Mouse (Mus musculus) c-Kit-positive CD71-positive TER-119-negative erythroid progenitor cells, embryonic 14.5 days (primary cell): Measurements from ENCODE around the gene Ifna2.

ENCODE experiments used
- DNase-seq: peaks from one replicate; pipeline ENCODE4 v3.0.0-alpha.2; 2013; ENCODE audit warnings: low read depth

Gene Ifna2

GRCm38 (mm10) chr4:88683812-88684211 lies at the start of gene Ifna2:
Ifna2 (minus strand) TSS chr4:88683912.
- no peak for DNase-seq

GRCm38 (mm10) chr4:88727324-88727723 lies 43.6 kb upstream of the Ifna2 start:
- no peak for DNase-seq

GRCm38 (mm10) chr4:88726727-88727126 lies 43.0 kb upstream of the Ifna2 start:
- no peak for DNase-seq

- DNase-seq: no peak
Observed at GRCm38 (mm10) chr4:88723497-88724090, 39.9 kb upstream of the Ifna2 start.

- peak; percentile 76 for DNase-seq
Observed at GRCm38 (mm10) chr4:88721791-88722721, 38.3 kb upstream of the Ifna2 start, which contains the start of the genes Gm26566 and Klhl9. Gm26566 (plus strand) TSS chr4:88721805. Klhl9 (minus strand) TSS chr4:88722465.

- no peak for DNase-seq
Observed at GRCm38 (mm10) chr4:88718715-88719114, 35.0 kb upstream of the Ifna2 start.

- no peak for DNase-seq
Observed at GRCm38 (mm10) chr4:88715059-88715458, 31.3 kb upstream of the Ifna2 start.

GRCm38 (mm10) chr4:88714281-88714680 lies 30.6 kb upstream of the Ifna2 start:
- DNase-seq: no peak

GRCm38 (mm10) chr4:88707128-88707826 lies 23.6 kb upstream of the Ifna2 start:
- no peak for DNase-seq

- no peak for DNase-seq
Observed at GRCm38 (mm10) chr4:88705924-88706323, 22.2 kb upstream of the Ifna2 start.

- DNase-seq: no peak
Observed at GRCm38 (mm10) chr4:88699301-88699700, 15.6 kb upstream of the Ifna2 start.

- no peak for DNase-seq
Observed at GRCm38 (mm10) chr4:88698781-88699180, 15.1 kb upstream of the Ifna2 start.

- DNase-seq: no peak
Observed at GRCm38 (mm10) chr4:88697753-88698152, 14.0 kb upstream of the Ifna2 start.

- DNase-seq: no peak
Observed at GRCm38 (mm10) chr4:88697108-88697507, 13.4 kb upstream of the Ifna2 start.

- peak; percentile 47 for DNase-seq
Observed at GRCm38 (mm10) chr4:88696237-88696884, 12.6 kb upstream of the Ifna2 start.

GRCm38 (mm10) chr4:88693392-88693791 lies 9.7 kb upstream of the Ifna2 start:
- DNase-seq: no peak

GRCm38 (mm10) chr4:88692537-88692936 lies 8.8 kb upstream of the Ifna2 start:
- DNase-seq: no peak

- DNase-seq: no peak
Observed at GRCm38 (mm10) chr4:88691259-88691658, 7.5 kb upstream of the Ifna2 start, which contains the start of gene Ifnab. Ifnab (minus strand) TSS chr4:88691359.

- no peak for DNase-seq
Observed at GRCm38 (mm10) chr4:88681353-88681752, 2.4 kb downstream of the Ifna2 start.

GRCm38 (mm10) chr4:88680362-88680761 lies 3.4 kb downstream of the Ifna2 start:
- no peak for DNase-seq

- no peak for DNase-seq
Observed at GRCm38 (mm10) chr4:88676824-88677223, 6.9 kb downstream of the Ifna2 start, which contains the start of gene Ifna16. Ifna16 (minus strand) TSS chr4:88676924.

GRCm38 (mm10) chr4:88655461-88655860 lies 28.3 kb downstream of the Ifna2 start:
- no peak for DNase-seq
